Mouse (Mus musculus) ES-E14 (cell line): ENCODE results near the gene Tmem240.

ENCODE experiments used
- CHD2 ChIP-seq: IDR thresholded peaks from 2 replicates; pipeline ENCODE4 v1.6.1; 2014; ENCODE audit warnings: mild to moderate bottlenecking, low read depth, low read length, inconsistent platforms
- HCFC1 ChIP-seq: IDR thresholded peaks from 2 replicates; pipeline ENCODE4 v1.6.1; 2012; ENCODE audit warnings: low read length, inconsistent platforms, borderline replicate concordance; ENCODE audit not compliant: insufficient read depth
- MAFK ChIP-seq: IDR thresholded peaks from 2 replicates; pipeline ENCODE4 v1.6.1; 2014; ENCODE audit warnings: mild to moderate bottlenecking, low read depth, low read length, inconsistent platforms; ENCODE audit not compliant: insufficient read depth

DNA sequence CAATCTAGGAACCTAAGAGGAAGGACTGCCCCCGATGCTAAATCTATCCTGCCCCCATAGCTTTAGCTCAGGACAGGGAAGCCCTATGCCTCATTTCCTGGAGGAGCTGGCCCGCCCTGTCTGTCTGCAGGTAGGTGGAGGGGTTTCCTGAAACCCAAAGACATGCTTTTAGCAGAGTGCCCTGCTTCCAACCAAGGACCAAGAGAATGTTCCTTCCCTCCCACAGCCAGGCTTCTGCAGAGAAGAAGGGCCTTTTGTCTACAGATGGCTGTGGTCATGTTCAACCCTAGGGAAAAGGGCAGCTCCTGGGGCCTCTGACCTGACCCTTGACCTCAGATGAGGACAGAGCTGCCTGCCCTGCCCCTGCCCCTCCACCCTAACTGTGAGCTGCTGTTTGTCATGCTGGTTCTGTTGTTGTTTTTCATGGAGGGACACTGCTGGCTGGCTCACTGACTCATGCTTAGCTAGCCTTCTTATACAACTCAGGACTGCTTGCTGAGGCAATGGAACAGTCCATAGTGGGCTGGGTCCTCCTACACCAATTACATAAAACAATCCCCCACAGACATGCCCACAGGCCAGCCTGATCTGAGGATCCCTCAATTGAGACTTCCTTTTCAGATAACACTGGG lies 42.2 kb downstream of the Tmem240 start:
- TF ChIP-seq MAFK (no peak), CHD2 (no peak), HCFC1 (no peak)
